Mouse (Mus musculus) midbrain, embryonic 11.5 days (tissue): ENCODE measurements around the gene Pif1. TPM values are rescaled to one million over a fixed set of nuclear protein-coding genes. Genes with fewer than 3 reads are reported as not detected.

ENCODE experiments used
- ATAC-seq: fragments of 200-750 bp; cut with Nextera tagmentation; 2 replicates; pipeline ENCODE4 v1.8.0; 2017; ENCODE audit warnings: moderate TSS enrichment, moderate library complexity; ENCODE audit not compliant: low FRiP score
- DNase-seq: peaks from one replicate; pipeline ENCODE4 v3.0.0; 2015; ENCODE audit warnings: low spot score; ENCODE audit errors: missing footprints
- H3K27ac ChIP-seq: fragments of 300-500 bp; sonication (generic); 2 replicates; pipeline ENCODE4 v1.5.1; 2014; ENCODE audit warnings: low read depth, low read length
- H3K27me3 ChIP-seq: fragments of 300-500 bp; sonication (generic); 2 replicates; pipeline ENCODE4 v1.6.1; 2014; ENCODE audit warnings: mild to moderate bottlenecking, low read length, moderate library complexity, mixed read lengths; ENCODE audit not compliant: control insufficient read depth, insufficient read depth
- H3K36me3 ChIP-seq: fragments of 300-500 bp; sonication (generic); 2 replicates; pipeline ENCODE4 v1.6.1; 2014; ENCODE audit warnings: mild to moderate bottlenecking, low read length, moderate library complexity, mixed read lengths; ENCODE audit not compliant: control insufficient read depth, insufficient read depth
- H3K4me1 ChIP-seq: fragments of 300-500 bp; sonication (generic); 2 replicates; pipeline ENCODE4 v1.6.1; 2014; ENCODE audit warnings: low read length; ENCODE audit not compliant: control insufficient read depth, insufficient read depth
- H3K4me2 ChIP-seq: fragments of 300-500 bp; sonication (generic); 2 replicates; pipeline ENCODE4 v1.6.1; 2014; ENCODE audit warnings: mild to moderate bottlenecking, moderate library complexity
- H3K4me3 ChIP-seq: fragments of 300-500 bp; sonication (generic); 2 replicates; pipeline ENCODE4 v1.5.1; 2014; ENCODE audit warnings: low read depth, low read length
- H3K9ac ChIP-seq: fragments of 300-500 bp; sonication (generic); 2 replicates; pipeline ENCODE4 v1.6.1; 2014; ENCODE audit warnings: low read length
- H3K9me3 ChIP-seq: fragments of 300-500 bp; sonication (generic); 2 replicates; pipeline ENCODE4 v1.6.1; 2016; ENCODE audit warnings: low read length; ENCODE audit not compliant: control insufficient read depth
- WGBS: fragments of 180-500 bp; shearing (Covaris S2); extraction: QIAGEN DNeasy Blood & Tissue Kit; methylation state at CpG from one replicate; pipeline ENCODE4 v1.1.7; 2014; 5-methylcytosine and 5-hydroxymethylcytosine counted together
- polyA plus RNA-seq: library from polyadenylated mRNA; unstranded; fragments of >200 nt; fragmentation: Nextera tagmentation; extraction: Ambion mirVana; gene quantifications from 2 replicates; pipeline ENCODE4 v1.2.1, GENCODE M21; 2014

Pif1 gene
- polyA plus RNA-seq, 1 experiment from 2014 or later, result 13.6 TPM

DNA sequence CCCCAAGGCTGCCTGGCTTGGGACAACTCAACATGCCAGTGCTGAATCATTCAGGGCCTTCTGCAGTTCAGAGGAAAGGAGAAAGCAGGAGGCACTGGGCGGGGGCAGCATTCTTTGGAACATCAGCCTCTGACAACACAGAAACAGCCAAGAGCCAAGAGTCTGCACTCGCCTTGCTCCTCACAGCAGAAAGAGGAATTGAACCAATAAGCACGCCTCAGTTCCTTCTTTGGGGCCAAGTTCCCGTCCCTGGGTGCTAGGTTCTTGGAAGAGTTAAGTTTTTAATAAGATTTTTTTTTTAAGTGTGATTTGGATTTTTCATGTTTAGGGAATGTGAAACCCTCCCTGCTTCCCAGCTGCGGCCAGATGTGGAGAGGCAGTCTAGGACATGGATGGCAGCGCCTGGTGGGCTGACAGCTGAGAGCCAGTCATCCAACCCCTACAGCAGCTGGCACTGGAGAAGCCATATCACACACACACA, 17.4 kb upstream of the Pif1 start:
- no peak overlapping the region for H3K27ac ChIP-seq
- H3K4me1 ChIP-seq, result no peaks in the 10 kb centered on the region
- H3K9ac ChIP-seq, result no peak overlapping the region
- H3K4me2 ChIP-seq, result no peak overlapping the region
- no peaks in the 10 kb centered on the region for H3K27me3 ChIP-seq
- H3K9me3 ChIP-seq, result no peaks in the 10 kb centered on the region
- H3K4me3 ChIP-seq, result no peak overlapping the region
- no peaks in the 10 kb centered on the region for H3K36me3 ChIP-seq
- 88% methylated on average over 6 of the region's 6 CpGs for WGBS
- DNase-seq (no peak), ATAC-seq (no peak)

DNA sequence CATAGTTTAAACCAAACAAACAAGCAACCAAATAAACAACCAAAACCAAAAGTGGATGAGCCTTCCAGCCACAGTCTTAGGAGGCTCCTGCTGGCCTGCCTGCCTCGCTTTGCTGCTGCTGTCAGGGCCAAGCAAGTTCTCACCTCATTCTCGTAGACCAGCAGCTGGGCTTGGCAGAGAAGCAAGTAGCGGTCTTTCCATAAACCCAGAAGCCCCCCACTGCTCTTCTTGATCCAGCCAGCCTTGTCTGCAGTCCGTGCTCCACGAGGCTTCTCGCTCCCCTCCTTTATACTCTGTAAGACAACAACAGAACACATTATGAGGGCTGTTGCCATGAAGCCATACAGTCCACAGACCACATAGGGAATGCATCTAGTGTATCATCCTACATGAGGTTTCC, 14.1 kb upstream of the Pif1 start:
- Histone ChIP-seq H3K4me1 (peaks cover 6% of the 10 kb centered on the region; the same call in 1 of the 2 replicates), H3K36me3 (no peaks in the 10 kb centered on the region), H3K27me3 (no peaks in the 10 kb centered on the region), H3K9me3 (no peaks in the 10 kb centered on the region), H3K4me2 (no peak overlapping the region), H3K9ac (no peak overlapping the region), H3K4me3 (no peak overlapping the region), H3K27ac (no peak overlapping the region)
- DNase-seq, result no peak
- ATAC-seq, result no peak
- WGBS, result 71% methylated on average over 6 of the region's 6 CpGs

DNA sequence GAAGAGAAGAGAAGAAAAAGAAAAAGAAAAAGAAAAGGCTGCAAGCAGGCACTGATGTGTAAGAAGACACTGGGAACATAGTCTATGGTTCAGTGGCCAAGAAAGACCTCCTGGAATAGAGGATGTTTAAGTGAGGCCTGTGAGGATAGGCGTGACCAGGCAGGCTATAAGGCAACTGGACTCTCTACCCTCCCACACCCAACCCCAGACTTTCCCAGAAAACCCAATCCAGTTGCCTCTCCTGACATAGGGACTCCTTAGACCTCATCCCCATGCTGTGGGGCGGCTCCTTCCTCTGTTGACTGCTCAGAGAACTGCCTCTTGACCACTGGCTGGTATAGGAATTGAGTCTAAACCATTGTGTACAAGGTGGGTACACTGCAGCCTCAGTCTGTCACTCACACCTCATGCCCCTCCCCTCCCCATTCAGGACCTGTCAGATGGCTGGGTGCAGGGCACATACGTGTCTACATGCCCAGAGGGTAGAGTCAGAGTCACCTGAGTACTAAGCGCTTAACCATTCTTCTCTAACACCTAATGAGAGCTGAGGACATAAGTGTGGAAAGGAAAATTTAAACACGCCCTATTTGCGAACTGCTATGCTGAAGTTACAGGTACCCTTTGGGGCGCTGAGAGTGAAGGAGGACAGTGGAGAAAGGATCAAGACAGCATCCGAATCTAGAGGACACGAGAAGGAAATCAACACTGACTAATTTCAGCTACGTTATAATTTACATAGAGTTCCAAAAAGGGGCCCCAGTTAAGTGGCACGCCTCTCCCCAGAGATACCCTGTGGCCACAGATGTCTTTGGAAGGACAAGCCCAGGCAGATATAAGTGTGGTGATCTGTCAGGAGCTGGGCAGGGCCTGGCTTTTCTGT, 12.2 kb upstream of the Pif1 start:
- H3K9ac ChIP-seq, result no peak overlapping the region
- DNase-seq (no peak), ATAC-seq (no peak)
- 85% methylated on average over 11 of the region's 11 CpGs for WGBS
- H3K27me3 ChIP-seq, result no peaks in the 10 kb centered on the region
- H3K27ac ChIP-seq, result no peak overlapping the region
- no peak overlapping the region for H3K4me2 ChIP-seq
- no peaks in the 10 kb centered on the region for H3K36me3 ChIP-seq
- peaks cover 21% of the 10 kb centered on the region for H3K4me1 ChIP-seq
- H3K9me3 ChIP-seq, result no peaks in the 10 kb centered on the region
- no peak overlapping the region for H3K4me3 ChIP-seq

DNA sequence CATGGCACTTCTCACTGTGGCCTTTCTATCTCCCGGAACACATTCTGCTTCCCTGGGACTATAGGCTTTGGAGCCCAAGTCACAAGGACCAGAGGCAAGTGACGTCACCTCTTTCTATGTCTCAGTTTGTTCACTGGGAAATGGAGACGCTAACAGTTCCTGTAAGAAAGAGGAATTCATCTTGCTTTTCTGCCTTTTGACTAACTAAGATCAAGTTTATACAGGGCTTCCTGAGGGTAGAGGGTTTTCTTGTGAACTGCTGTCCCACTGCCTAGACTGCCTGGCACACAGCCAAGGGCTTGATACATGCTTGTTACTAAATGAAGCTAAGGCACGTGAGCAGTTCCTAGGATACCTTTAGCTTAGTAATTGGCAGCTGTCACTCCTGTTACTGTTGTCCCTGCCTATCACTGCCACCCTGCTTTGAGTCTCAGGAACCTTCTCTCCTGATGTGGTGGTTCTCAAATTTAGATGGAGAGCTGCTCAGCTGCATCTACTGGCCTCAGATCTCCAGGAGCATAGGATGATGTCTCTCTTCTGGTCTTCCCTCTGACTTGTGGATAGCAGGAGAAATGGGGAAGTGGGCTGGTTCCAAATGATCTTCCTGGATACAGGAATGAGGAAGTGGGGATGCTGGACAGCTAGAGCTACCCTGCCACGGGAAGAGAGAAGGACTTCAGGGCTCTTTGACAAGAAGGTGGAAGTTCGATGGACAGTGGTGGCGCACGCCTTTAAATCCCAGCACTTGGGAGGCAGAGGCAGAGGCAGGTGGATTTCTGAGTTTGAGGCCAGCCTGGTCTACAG, 11.4 kb upstream of the Pif1 start:
- Histone ChIP-seq H3K9ac (no peak overlapping the region), H3K27me3 (no peaks in the 10 kb centered on the region), H3K4me2 (no peak overlapping the region), H3K4me3 (no peak overlapping the region), H3K9me3 (no peaks in the 10 kb centered on the region), H3K4me1 (peaks cover 21% of the 10 kb centered on the region), H3K27ac (no peak overlapping the region), H3K36me3 (no peaks in the 10 kb centered on the region)
- no peak for ATAC-seq
- whole genome bisulfite sequencing, result 83% methylated on average over 8 of the region's 8 CpGs
- no peak for DNase-seq

DNA sequence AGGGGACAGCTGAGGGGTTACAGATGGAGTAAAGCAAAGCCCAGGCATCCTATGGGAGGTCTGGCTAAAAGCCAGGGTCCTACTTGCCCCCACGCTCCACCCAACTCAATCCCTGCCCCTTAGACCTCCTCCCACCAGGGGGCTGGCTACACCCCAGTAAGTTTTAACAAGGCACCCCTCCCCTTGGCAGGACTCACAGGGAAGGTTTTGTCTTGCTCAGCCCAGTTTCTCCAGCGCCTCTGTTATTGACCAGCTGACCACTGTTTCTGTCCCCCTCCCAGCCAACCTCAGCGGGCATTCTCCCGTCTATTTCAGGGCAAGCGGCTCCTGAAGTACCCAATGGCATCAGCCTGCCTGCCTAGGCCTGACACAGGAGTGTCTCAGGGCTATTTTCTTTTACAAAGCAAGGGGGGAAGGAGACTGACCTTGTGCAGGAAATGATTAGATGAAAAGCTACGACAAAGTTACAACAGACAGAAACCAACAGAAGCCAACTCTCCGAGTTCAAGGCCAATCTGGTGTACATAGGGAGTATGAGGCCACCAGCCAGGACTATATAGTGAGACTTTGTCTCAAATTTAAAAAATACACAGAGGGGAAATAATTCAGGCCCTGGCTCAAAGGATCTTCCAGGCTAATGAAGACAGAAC, 10.0 kb upstream of the Pif1 start:
- peaks cover 21% of the 10 kb centered on the region for H3K4me1 ChIP-seq
- H3K27me3 ChIP-seq, result no peaks in the 10 kb centered on the region
- no peaks in the 10 kb centered on the region for H3K36me3 ChIP-seq
- H3K4me2 ChIP-seq, result no peak overlapping the region
- H3K9ac ChIP-seq, result no peak overlapping the region
- WGBS, result 33% methylated on average over 7 of the region's 7 CpGs
- H3K9me3 ChIP-seq, result no peaks in the 10 kb centered on the region
- no peak overlapping the region for H3K4me3 ChIP-seq
- ATAC-seq (no peak), DNase-seq (no peak)
- H3K27ac ChIP-seq, result no peak overlapping the region

DNA sequence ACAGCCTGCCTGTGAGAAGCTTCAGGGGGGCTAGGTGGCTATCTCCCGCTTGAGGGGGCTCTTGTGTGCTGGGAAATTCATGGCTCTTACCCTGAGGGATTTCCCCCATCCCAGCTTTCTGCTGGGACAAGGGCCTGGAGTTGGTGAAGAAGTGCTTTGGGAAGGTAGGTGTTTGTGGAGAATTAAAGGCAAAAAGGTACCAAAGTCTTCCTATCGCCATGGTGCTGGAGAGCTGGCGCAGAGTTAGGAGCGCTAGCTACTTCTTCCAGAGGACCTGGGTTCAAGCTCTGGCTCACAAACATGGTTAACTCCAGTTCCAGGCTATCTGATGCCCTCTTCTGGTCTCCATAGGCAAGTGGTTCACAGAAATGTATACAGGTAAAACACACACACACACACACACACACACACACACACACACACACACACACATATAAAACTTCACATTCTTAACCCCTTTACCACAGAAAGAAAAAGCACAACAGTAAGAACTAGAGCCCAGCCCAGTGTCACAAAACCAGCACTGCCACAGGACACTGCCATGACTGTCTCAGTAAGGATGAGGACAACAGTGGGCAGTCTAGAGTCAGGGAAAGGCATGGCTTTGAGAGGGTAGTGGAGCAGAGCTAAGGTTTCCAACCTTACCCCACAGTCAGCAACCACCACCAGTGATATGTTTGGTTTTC, 9.3 kb upstream of the Pif1 start:
- ATAC-seq (no peak), DNase-seq (no peak)
- Histone ChIP-seq H3K36me3 (no peaks in the 10 kb centered on the region), H3K27me3 (no peaks in the 10 kb centered on the region), H3K9me3 (no peaks in the 10 kb centered on the region), H3K27ac (no peak overlapping the region), H3K4me1 (peaks cover 21% of the 10 kb centered on the region), H3K9ac (0 out of 2 replicates have a peak overlapping the region, but pooled peaks have one; percentile 12), H3K4me2 (no peak overlapping the region), H3K4me3 (no peak overlapping the region)
- WGBS, result 84% methylated on average over 4 of the region's 4 CpGs

DNA sequence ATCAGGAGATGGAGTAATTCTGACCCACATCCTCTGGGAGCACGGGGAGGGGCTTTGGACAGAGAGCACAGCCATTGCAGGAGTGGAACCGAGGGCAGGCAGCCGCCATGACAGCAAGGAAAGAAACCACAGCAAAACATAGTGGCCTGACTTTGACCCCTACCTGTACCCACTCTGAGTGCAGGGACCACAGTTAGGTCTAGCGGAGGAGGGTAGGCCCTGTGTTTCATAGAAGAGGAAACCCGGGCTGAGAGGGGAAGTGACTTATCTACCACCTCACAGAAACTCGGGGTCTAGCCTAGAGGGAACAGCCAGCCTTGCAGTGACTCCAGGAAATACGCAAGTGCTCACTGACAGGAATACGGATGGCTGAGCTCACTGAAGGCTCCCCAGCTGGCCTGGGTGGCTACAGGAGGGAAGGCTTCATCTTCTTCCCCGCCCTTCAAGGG, 8.1 kb upstream of the Pif1 start:
- H3K4me2 ChIP-seq, result peak overlapping the region; percentile 73
- DNase-seq (no peak), ATAC-seq (no peak)
- no peaks in the 10 kb centered on the region for H3K27me3 ChIP-seq
- WGBS, result 61% methylated on average over 9 of the region's 9 CpGs
- peak overlapping the region; percentile 73 for H3K9ac ChIP-seq
- H3K27ac ChIP-seq, result no peak overlapping the region
- H3K9me3 ChIP-seq, result no peaks in the 10 kb centered on the region
- no peaks in the 10 kb centered on the region for H3K36me3 ChIP-seq
- peaks cover 21% of the 10 kb centered on the region for H3K4me1 ChIP-seq
- H3K4me3 ChIP-seq, result peak overlapping the region; percentile 53; the same call in 1 of the 2 replicates

DNA sequence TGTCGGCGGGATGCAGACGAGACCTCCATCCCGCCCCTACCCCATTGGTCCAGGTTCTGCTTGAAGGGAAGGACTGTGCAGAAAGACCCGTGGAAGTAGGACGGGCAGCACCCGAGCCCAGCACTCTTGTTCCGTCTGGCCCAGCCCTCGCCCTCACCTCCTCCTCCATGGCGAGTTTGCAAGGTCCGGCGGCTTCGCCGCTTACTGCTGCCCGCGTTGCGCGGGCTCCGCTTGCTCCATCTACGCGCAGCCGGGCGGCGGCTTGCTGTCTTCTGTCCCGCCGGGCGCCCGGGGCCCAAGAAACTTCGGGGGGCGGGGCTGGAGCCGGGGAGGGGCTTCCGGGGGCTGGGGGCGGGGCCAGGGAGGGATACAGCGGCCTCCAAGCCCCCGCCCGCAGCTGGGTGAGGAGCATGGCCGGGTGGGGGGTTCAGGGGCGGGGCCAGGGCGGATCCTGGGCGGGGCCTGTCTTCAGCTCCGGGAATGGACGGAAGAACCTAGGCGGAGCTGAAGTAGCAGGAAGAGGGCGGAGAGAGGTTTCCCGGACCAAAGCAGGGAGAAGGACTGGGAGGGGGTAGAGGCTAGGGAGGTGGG, 7.1 kb upstream of the Pif1 start, which contains the start of gene Plekho2:
Plekho2 (minus strand) TSS at position 260 of the 591 bp plus-strand sequence.
- ATAC-seq (peak; percentile 94), DNase-seq (peak; percentile 100)
- Histone ChIP-seq H3K9ac (peak within 1 kb of the TSS; percentile 73), H3K27ac (peak within 1 kb of the TSS; percentile 67), H3K4me2 (peak within 1 kb of the TSS; percentile 73), H3K9me3 (no peaks in the 10 kb centered on the region), H3K4me1 (peaks cover 21% of the 10 kb centered on the region), H3K27me3 (no peaks in the 10 kb centered on the region), H3K4me3 (peak within 1 kb of the TSS; percentile 53), H3K36me3 (no peaks in the 10 kb centered on the region)
- WGBS, result under 1% methylated on average over 37 of the region's 45 CpGs
